Mouse (Mus musculus) hindbrain, embryonic 12.5 days (tissue): ENCODE results near the gene Osbpl10. TPM values are rescaled to one million over a fixed set of nuclear protein-coding genes. Genes with fewer than 3 reads are reported as not detected.

Source experiments
- ATAC-seq: fragments of 200-750 bp; cut with Nextera tagmentation; 2 replicates; pipeline ENCODE4 v1.8.0; 2017; ENCODE audit warnings: moderate TSS enrichment; ENCODE audit not compliant: low FRiP score
- H3K27ac ChIP-seq: fragments of 300-500 bp; sonication (generic); 2 replicates; pipeline ENCODE4 v1.5.1; 2016; ENCODE audit warnings: mild to moderate bottlenecking
- H3K27me3 ChIP-seq: fragments of 300-500 bp; sonication (generic); 2 replicates; pipeline ENCODE4 v1.6.1; 2016; ENCODE audit warnings: mild to moderate bottlenecking
- H3K36me3 ChIP-seq: fragments of 300-500 bp; sonication (generic); 2 replicates; pipeline ENCODE4 v1.6.1; 2016; ENCODE audit warnings: mild to moderate bottlenecking
- H3K4me1 ChIP-seq: fragments of 300-500 bp; sonication (generic); 2 replicates; pipeline ENCODE4 v1.6.1; 2016
- H3K4me2 ChIP-seq: fragments of 300-500 bp; sonication (generic); replicated peaks from 2 replicates; pipeline ENCODE4 v1.6.1; 2016; ENCODE audit warnings: mild to moderate bottlenecking
- H3K4me3 ChIP-seq: fragments of 300-500 bp; sonication (generic); 2 replicates; pipeline ENCODE4 v1.5.1; 2016; ENCODE audit warnings: mild to moderate bottlenecking
- H3K9ac ChIP-seq: fragments of 300-500 bp; sonication (generic); 2 replicates; pipeline ENCODE4 v1.6.1; 2016; ENCODE audit warnings: mild to moderate bottlenecking, moderate library complexity
- H3K9me3 ChIP-seq: fragments of 300-500 bp; sonication (generic); replicated peaks from 2 replicates; pipeline ENCODE4 v1.6.1; 2016; ENCODE audit warnings: mild to moderate bottlenecking
- WGBS: fragments of 180-500 bp; shearing (Covaris S2); methylation state at CpG from one replicate; pipeline ENCODE4 v1.1.7; 2016; 5-methylcytosine and 5-hydroxymethylcytosine counted together
- polyA plus RNA-seq: library from polyadenylated mRNA; unstranded; fragments of >200 nt; fragmentation: Nextera tagmentation; extraction: Ambion mirVana; gene quantifications from 2 replicates; pipeline ENCODE4 v1.2.1, GENCODE M21; 2016

The Osbpl10 gene
- polyA plus RNA-seq, 1 experiment from 2014 or later: 3.3 TPM

GRCm38 (mm10) chr9:114988610-114989327 lies 10.4 kb downstream of the Osbpl10 start:
- Histone ChIP-seq H3K4me3 (no peak overlapping the region), H3K4me1 (0 out of 2 replicates have a peak, but pooled peaks cover 6% of the 10 kb centered on the region), H3K9ac (no peak overlapping the region), H3K9me3 (peaks cover 5% of the 10 kb centered on the region; the same call in 1 of the 2 replicates), H3K4me2 (no peak overlapping the region), H3K36me3 (no peaks in the 10 kb centered on the region), H3K27me3 (no peaks in the 10 kb centered on the region), H3K27ac (no peak overlapping the region)
- no peak for ATAC-seq
- WGBS: 80% methylated on average over 6 of the region's 6 CpGs

- WGBS: 73% methylated on average over 10 of the region's 10 CpGs
- H3K4me3 ChIP-seq: no peak overlapping the region
- ATAC-seq: no peak
Measured at GRCm38 (mm10) chr9:114990421-114990820, 12.1 kb downstream of the Osbpl10 start.

GRCm38 (mm10) chr9:114992528-114992927 lies 14.2 kb downstream of the Osbpl10 start:
- no peak overlapping the region for H3K4me2 ChIP-seq
- no peaks in the 10 kb centered on the region for H3K27me3 ChIP-seq
- no peaks in the 10 kb centered on the region for H3K36me3 ChIP-seq
- H3K4me3 ChIP-seq: no peak overlapping the region
- H3K4me1 ChIP-seq: 0 out of 2 replicates have a peak, but pooled peaks cover 6% of the 10 kb centered on the region
- no peak for ATAC-seq
- H3K9me3 ChIP-seq: peaks cover 5% of the 10 kb centered on the region; the same call in 1 of the 2 replicates
- no peak overlapping the region for H3K27ac ChIP-seq
- WGBS: 80% methylated on average over 2 of the region's 2 CpGs
- H3K9ac ChIP-seq: no peak overlapping the region

More at GRCm38 (mm10) chr9:114990421-114990820, 12.1 kb downstream of the Osbpl10 start:
- H3K27me3 ChIP-seq: no peaks in the 10 kb centered on the region
- H3K4me2 ChIP-seq: no peak overlapping the region
- H3K27ac ChIP-seq: no peak overlapping the region
- H3K4me1 ChIP-seq: 0 out of 2 replicates have a peak, but pooled peaks cover 6% of the 10 kb centered on the region
- H3K9ac ChIP-seq: no peak overlapping the region
- H3K9me3 ChIP-seq: peaks cover 5% of the 10 kb centered on the region; the same call in 1 of the 2 replicates
- no peaks in the 10 kb centered on the region for H3K36me3 ChIP-seq

- no peak overlapping the region for H3K4me2 ChIP-seq
- H3K27ac ChIP-seq: no peak overlapping the region
- no peaks in the 10 kb centered on the region for H3K27me3 ChIP-seq
- peaks cover 5% of the 10 kb centered on the region; the same call in 1 of the 2 replicates for H3K9me3 ChIP-seq
- H3K36me3 ChIP-seq: no peaks in the 10 kb centered on the region
- WGBS: 78% methylated on average over 4 of the region's 4 CpGs
- H3K9ac ChIP-seq: no peak overlapping the region
- no peak overlapping the region for H3K4me3 ChIP-seq
- H3K4me1 ChIP-seq: no peaks in the 10 kb centered on the region
- ATAC-seq: no peak
Measured at GRCm38 (mm10) chr9:114995250-114995649, 16.9 kb downstream of the Osbpl10 start.

GRCm38 (mm10) chr9:114995716-114996115 lies 17.3 kb downstream of the Osbpl10 start:
- H3K4me2 ChIP-seq: no peak overlapping the region
- no peaks in the 10 kb centered on the region for H3K4me1 ChIP-seq
- no peak overlapping the region for H3K27ac ChIP-seq
- H3K27me3 ChIP-seq: no peaks in the 10 kb centered on the region
- H3K36me3 ChIP-seq: no peaks in the 10 kb centered on the region
- 90% methylated on average over 4 of the region's 4 CpGs for WGBS
- no peak overlapping the region for H3K9ac ChIP-seq
- no peak for ATAC-seq
- H3K9me3 ChIP-seq: peaks cover 5% of the 10 kb centered on the region; the same call in 1 of the 2 replicates
- H3K4me3 ChIP-seq: no peak overlapping the region

GRCm38 (mm10) chr9:114996489-114996888 lies 18.1 kb downstream of the Osbpl10 start:
- H3K4me1 ChIP-seq: no peaks in the 10 kb centered on the region
- H3K36me3 ChIP-seq: no peaks in the 10 kb centered on the region
- H3K27ac ChIP-seq: no peak overlapping the region
- peaks cover 5% of the 10 kb centered on the region; the same call in 1 of the 2 replicates for H3K9me3 ChIP-seq
- H3K27me3 ChIP-seq: no peaks in the 10 kb centered on the region
- H3K4me3 ChIP-seq: no peak overlapping the region
- no peak overlapping the region for H3K4me2 ChIP-seq
- no peak for ATAC-seq
- WGBS: 95% methylated on average over 6 of the region's 6 CpGs
- H3K9ac ChIP-seq: no peak overlapping the region

GRCm38 (mm10) chr9:114999010-114999770 lies 20.8 kb downstream of the Osbpl10 start:
- H3K9ac ChIP-seq: no peak overlapping the region
- no peak overlapping the region for H3K27ac ChIP-seq
- ATAC-seq: no peak
- no peak overlapping the region for H3K4me2 ChIP-seq
- WGBS: 87% methylated on average over 6 of the region's 6 CpGs
- H3K4me3 ChIP-seq: no peak overlapping the region
- no peaks in the 10 kb centered on the region for H3K27me3 ChIP-seq
- no peaks in the 10 kb centered on the region for H3K36me3 ChIP-seq
- no peaks in the 10 kb centered on the region for H3K4me1 ChIP-seq
- H3K9me3 ChIP-seq: no peaks in the 10 kb centered on the region

- no peaks in the 10 kb centered on the region for H3K9me3 ChIP-seq
- no peak overlapping the region for H3K9ac ChIP-seq
- no peak for ATAC-seq
- WGBS: 64% methylated on average over 5 of the region's 5 CpGs
- no peaks in the 10 kb centered on the region for H3K4me1 ChIP-seq
- H3K4me3 ChIP-seq: no peak overlapping the region
- no peak overlapping the region for H3K27ac ChIP-seq
- no peaks in the 10 kb centered on the region for H3K36me3 ChIP-seq
- H3K4me2 ChIP-seq: no peak overlapping the region
- no peaks in the 10 kb centered on the region for H3K27me3 ChIP-seq
Measured at GRCm38 (mm10) chr9:114999771-115000146, 21.4 kb downstream of the Osbpl10 start.

- Histone ChIP-seq H3K36me3 (no peaks in the 10 kb centered on the region), H3K9me3 (peaks cover 6% of the 10 kb centered on the region; the same call in 1 of the 2 replicates), H3K4me3 (no peak overlapping the region), H3K27me3 (no peaks in the 10 kb centered on the region), H3K27ac (no peak overlapping the region), H3K9ac (no peak overlapping the region), H3K4me2 (no peak overlapping the region), H3K4me1 (peaks cover 3% of the 10 kb centered on the region; the same call in 1 of the 2 replicates)
- WGBS: 70% methylated on average over 10 of the region's 10 CpGs
- ATAC-seq: no peak
Measured at GRCm38 (mm10) chr9:115005446-115005845, 27.1 kb downstream of the Osbpl10 start.

- H3K9me3 ChIP-seq: peaks cover 6% of the 10 kb centered on the region; the same call in 1 of the 2 replicates
- no peak overlapping the region for H3K4me2 ChIP-seq
Measured at GRCm38 (mm10) chr9:115007776-115008175, 29.4 kb downstream of the Osbpl10 start.

GRCm38 (mm10) chr9:115008194-115008593 lies 29.8 kb downstream of the Osbpl10 start:
- H3K9me3 ChIP-seq: peaks cover 6% of the 10 kb centered on the region; the same call in 1 of the 2 replicates
- H3K4me1 ChIP-seq: peaks cover 3% of the 10 kb centered on the region; the same call in 1 of the 2 replicates
- no peaks in the 10 kb centered on the region for H3K27me3 ChIP-seq
- H3K4me2 ChIP-seq: no peak overlapping the region
- ATAC-seq: no peak
- WGBS: 79% methylated on average over 7 of the region's 7 CpGs
- no peak overlapping the region for H3K27ac ChIP-seq
- H3K36me3 ChIP-seq: no peaks in the 10 kb centered on the region
- no peak overlapping the region for H3K9ac ChIP-seq
- no peak overlapping the region for H3K4me3 ChIP-seq

More at GRCm38 (mm10) chr9:115007776-115008175, 29.4 kb downstream of the Osbpl10 start:
- Histone ChIP-seq H3K4me3 (no peak overlapping the region), H3K4me1 (peaks cover 3% of the 10 kb centered on the region; the same call in 1 of the 2 replicates), H3K36me3 (no peaks in the 10 kb centered on the region), H3K27me3 (no peaks in the 10 kb centered on the region), H3K27ac (no peak overlapping the region), H3K9ac (no peak overlapping the region)
- WGBS: 83% methylated on average over 6 of the region's 6 CpGs
- ATAC-seq: no peak

- peaks cover 6% of the 10 kb centered on the region; the same call in 1 of the 2 replicates for H3K9me3 ChIP-seq
Measured at GRCm38 (mm10) chr9:115012367-115012766, 34.0 kb downstream of the Osbpl10 start.

More at GRCm38 (mm10) chr9:115012367-115012766, 34.0 kb downstream of the Osbpl10 start:
- Histone ChIP-seq H3K27ac (no peak overlapping the region), H3K27me3 (no peaks in the 10 kb centered on the region), H3K9ac (no peak overlapping the region), H3K4me1 (peaks cover 3% of the 10 kb centered on the region; the same call in 1 of the 2 replicates), H3K4me2 (no peak overlapping the region), H3K36me3 (no peaks in the 10 kb centered on the region), H3K4me3 (no peak overlapping the region)
- 56% methylated on average over 12 of the region's 12 CpGs for WGBS
- no peak for ATAC-seq
